In genomic region chr12:108613081-108613480, GRCm38 (mm10) we compare ENCODE assay signal across 8 mouse cellular contexts. TPM values are rescaled to one million over a fixed set of nuclear protein-coding genes. Genes with fewer than 3 reads are reported as not detected.
DNase-seq lines count a peak whose midpoint lies in the region; ATAC-seq and TF ChIP-seq lines count a peak whose summit lies in the region.

No protein-coding gene starts in this region.

- no peaks in the 10 kb centered on the region for H3K9me3 ChIP-seq in midbrain, embryonic 15.5 days

- in situ Hi-C loops in Patski (cut with MboI; ENCODE audit: low pct_unique_long_range_greater_than_20kb), result no loop called here

- H3K4me2 ChIP-seq in midbrain, embryonic 15.5 days, result no peak overlapping the region

- H3K4me1 ChIP-seq in midbrain, embryonic 15.5 days, result peaks cover 21% of the 10 kb centered on the region

- H3K4me3 ChIP-seq in midbrain, embryonic 15.5 days, result no peak overlapping the region

- CTCF ChIA-PET in Patski (lab: Charles Lee), result interaction anchor here (0.7 to 2.8 kb wide), 22 partner anchors 9 to 147 kb away, joined by 3 to 17 read pairs (median 4); no protein-coding TSS in a partner anchor

- TF ChIP-seq CTCF in Patski (IDR thresholded peaks at IDR 0.05), result peak; percentile 71

- H3K36me3 ChIP-seq in midbrain, embryonic 15.5 days (replicated peaks), result no peaks in the 10 kb centered on the region

- no peaks in the 10 kb centered on the region for H3K27me3 ChIP-seq in Patski
- H3K27me3 ChIP-seq in midbrain, embryonic 15.5 days (replicated peaks), result no peaks in the 10 kb centered on the region

- no peak overlapping the region for H3K9ac ChIP-seq in midbrain, embryonic 15.5 days

- peak; percentile 51 for ATAC-seq in Patski
- ATAC-seq in granulocyte monocyte progenitor cell, adult 5-6 weeks (replicated peaks; ENCODE audit: poor library complexity, severe bottlenecking), result peak; percentile 93
- ATAC-seq in megakaryocyte, adult 5-6 weeks (ENCODE audit: poor library complexity, severe bottlenecking), result peak; percentile 95
- no peak for ATAC-seq in midbrain, embryonic 15.5 days (replicated peaks)

- peak; percentile 94 for DNase-seq in CD4-positive, CD25-positive, alpha-beta regulatory T cell, adult 2 months (ENCODE audit: low read depth, low spot score)
- peak; percentile 22 for DNase-seq in Patski (ENCODE audit: low read depth, low spot score)
- DNase-seq in cerebellum, adult 9-10 months, result peak; percentile 54
- peak; percentile 77 to 84 for DNase-seq in kidney, postnatal 4 days
- DNase-seq in spleen, postnatal 36 days (ENCODE audit: low spot score in 2 of 2), result peak; percentile 66 to 77

- POLR2A ChIA-PET in Patski (lab: Charles Lee), result no interaction called here

- no peak overlapping the region for H3K27ac ChIP-seq in midbrain, embryonic 15.5 days

- 37% methylated on average over 3 of the region's 3 CpGs for WGBS in midbrain, embryonic 15.5 days

RNA-seq across cellular contexts. Expression of gene Evl, which starts 58.6 kb away (rescaled TPM):
- 109 TPM for polyA plus RNA-seq in Patski (2021)
- total RNA-seq in granulocyte monocyte progenitor cell, adult 5-6 weeks (2014; fragmentation: Nextera tagmentation), result 42.1 and 57.0 TPM in 2 replicates
- total RNA-seq in granulocyte monocyte progenitor cell, adult 5-6 weeks (2017), result 35.8 and 39.1 TPM in 2 replicates
- 153 and 169 TPM in 2 replicates for total RNA-seq in megakaryocyte, adult 5-6 weeks (2015)
- total RNA-seq in megakaryocyte, adult 5-6 weeks (2017), result 109 and 125 TPM in 2 replicates
- polyA plus RNA-seq in midbrain, embryonic 15.5 days (2015; fragmentation: Nextera tagmentation; extraction: Ambion mirVana), result 291 and 297 TPM in 2 replicates

Comparison
In these comparisons a context has a peak if more than half of its experiments do, and no peak if none do; other contexts are left out.
1. DNase-seq: peak in every context shown above with its lines; median percentile 94 in CD4-positive, CD25-positive, alpha-beta regulatory T cell, adult 2 months; 80 in kidney, postnatal 4 days; 72 in spleen, postnatal 36 days; 54 in cerebellum, adult 9-10 months; 22 in Patski.